Mouse (Mus musculus): ENCODE measurements around the gene Fam83f.
A peak's percentile ranks its signal among the peaks of the same experiment; 100 is the strongest.

Fam83f gene

DNA sequence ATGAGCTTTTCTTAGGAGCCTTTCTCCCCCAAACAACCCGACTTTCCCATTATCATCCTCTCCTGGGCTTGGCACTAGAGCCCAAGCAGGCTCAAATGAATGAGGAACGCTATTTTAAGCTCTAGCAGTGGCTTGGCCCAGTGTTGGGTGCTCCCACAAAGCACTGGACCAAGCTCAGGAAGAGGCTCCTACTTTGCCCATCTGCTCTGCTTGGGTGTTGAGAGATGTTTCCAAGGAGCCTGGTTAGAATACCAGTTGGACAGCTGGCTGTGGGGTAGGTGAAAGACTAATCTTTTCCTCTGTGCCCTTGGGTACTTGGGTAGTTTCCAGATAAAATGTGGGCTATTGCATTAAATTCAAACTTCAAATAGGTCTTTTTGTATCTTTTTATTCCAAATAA, 1.2 kb downstream of the Fam83f start:
- no peak for DNase-seq (ENCODE audit: low spot score)

DNA sequence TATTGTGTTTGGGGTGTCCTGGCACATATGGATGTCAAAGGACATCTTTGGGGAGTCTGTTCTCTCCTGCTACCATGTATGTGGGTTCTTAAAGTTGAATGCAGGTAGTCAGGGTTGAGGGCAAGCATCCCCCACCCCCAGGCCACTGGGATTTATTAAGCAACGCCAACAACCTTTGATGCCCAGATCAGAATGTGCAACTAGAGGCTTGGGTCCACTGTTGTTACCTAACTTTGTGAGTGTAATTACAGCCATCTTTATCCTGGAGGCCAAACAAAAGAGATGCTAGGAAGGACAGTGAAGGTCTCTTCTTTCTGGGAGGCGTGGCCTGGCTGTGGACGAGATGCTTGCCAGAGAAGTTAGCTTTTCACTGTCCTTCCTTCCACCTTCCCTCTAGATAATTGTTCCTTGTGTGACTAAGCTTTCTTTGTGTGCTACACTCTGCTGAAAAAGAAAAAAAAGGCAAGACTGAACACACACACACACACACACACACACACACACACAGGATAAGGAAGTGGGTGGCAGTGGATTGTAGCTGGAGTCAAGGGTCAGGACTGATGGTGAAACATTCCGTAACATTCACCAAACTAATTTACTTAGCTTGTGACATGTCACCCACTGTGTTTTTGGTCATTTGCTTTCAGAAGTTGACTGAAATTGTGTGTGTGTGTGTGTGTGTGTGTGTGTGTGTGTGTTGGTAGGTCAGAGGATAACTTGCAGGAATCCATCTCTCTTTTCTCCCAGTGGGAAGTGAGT, 1.9 kb downstream of the Fam83f start:
- DNase-seq (ENCODE audit: low spot score), result no peak

DNA sequence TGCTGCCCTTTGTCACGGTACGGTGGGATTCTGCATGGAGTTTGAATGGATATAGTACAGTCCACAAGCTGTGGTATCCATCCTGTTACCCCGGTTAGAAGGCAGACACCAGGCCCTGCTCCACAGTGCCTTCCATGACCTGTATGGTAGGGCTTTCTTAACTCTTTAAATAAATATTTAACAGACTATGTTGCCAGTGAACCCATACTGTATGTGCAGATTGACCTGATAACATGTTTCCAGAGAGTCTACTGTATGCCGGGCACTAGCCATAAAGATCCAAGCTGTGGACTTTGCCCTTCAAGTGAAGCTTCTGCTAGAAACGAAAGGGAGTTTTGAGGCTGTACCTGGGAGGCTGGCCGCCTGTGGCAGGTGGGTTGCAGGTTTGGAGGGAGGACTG, 3.1 kb downstream of the Fam83f start:
- no peak for DNase-seq (ENCODE audit: low spot score)

DNA sequence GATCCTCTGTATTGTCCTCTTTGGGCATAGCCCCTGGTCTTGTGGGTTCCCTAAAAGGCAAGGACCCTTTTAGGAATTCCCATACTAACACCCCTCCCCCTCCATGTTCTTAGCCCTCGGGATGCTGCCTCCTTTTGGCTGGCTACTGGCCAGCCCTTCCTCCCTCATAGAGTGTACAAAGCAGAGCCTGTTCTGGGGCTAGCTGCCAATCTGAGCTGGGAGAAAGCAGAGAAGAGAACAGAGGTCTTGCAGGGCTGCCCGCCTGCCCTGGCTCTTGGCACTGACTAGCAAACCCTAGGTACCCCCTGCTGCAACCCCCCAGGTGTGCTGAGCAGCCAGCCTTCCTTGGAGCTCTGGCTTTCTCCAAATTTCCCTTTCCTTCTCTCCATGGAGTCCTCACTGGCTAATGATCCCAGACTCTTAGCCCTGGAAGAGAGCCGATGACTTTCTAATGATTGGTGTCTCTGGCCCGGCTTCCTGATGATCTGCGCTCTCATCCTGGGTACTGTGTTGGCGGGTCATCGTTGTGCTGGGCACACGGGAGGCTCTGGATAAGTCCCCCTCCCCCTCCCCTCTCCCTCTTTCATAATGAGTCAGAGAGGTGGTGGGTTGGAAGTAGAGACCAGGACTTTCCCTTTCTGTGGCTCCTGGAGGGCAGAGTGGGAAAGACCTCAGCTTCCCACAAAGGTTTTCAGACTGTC, 8.0 kb downstream of the Fam83f start:
- no peak for DNase-seq (ENCODE audit: low spot score)

DNA sequence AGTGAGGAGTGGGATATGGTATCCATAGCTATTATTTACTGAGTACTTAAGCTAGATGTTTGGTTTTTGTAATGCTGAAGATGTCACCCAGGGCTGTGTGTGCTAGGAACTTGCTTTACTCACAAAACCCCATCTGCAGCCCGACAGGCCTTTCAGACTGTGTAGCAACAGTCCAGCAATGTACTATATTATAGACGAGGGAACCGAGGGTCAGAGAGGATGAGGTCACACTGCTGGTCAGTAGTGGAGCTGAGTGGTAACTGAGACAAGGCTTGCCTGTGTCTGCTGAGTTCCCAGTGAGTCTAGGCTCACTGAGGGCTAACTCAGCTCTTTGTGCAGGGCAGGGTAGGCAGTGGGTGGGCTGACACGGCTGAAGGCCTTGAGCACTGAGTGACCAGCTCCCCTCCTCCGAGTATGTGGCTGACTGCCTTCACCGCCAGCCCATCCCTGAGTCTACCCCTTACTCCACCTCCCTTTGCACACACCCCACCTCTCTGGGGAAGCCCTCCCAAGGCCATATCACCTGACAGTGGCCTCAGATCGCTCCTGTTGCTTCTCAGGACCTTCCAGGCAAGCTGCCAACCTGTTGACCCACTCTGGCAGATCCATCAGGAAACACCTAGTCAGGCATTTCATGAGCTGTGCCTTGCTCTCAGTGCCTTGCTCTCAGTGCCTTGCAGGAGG, 8.8 kb downstream of the Fam83f start:
- DNase-seq (ENCODE audit: low spot score), result no peak

DNA sequence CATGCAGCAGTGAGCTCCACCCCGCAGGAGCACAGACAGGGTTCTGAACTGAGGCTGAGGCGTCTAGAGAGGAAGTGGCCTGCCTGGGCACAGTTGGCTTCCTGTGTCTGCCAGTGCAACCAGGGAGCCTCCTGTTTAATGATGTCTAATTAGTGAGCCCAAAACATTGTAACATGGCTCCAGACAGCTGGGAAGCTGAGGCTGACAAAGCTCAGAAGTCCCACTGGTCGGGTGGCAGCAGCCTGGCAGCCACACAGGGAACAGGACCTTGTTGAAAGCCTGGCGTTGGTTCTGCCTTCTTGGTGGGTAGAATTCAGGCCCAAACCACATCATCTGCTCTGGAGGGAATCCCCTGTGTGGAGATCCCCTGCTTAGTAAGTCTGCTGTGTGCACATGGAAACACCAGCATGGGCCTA, 9.8 kb downstream of the Fam83f start:
- no peak for DNase-seq (ENCODE audit: low spot score)

DNA sequence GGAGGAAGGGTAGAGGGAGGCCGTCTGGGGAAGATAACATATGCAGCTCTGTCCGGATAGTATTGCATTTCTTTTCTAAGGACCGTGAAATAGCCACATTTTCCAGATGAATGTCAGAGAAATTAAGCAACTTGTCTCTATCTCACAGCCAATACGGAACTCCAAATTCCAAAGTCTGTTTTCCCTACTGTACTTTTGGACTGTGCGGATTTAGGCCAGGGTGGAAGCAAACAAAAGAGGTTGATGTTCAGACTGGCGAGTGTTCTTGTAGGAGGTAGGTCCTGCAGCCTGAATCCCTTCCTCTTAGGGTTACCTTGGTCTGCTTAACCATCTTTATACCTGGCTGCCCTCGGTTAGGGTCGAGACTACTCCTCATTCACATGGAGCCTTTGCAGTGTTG, 10.7 kb downstream of the Fam83f start:
- no peak for DNase-seq (ENCODE audit: low spot score)

DNA sequence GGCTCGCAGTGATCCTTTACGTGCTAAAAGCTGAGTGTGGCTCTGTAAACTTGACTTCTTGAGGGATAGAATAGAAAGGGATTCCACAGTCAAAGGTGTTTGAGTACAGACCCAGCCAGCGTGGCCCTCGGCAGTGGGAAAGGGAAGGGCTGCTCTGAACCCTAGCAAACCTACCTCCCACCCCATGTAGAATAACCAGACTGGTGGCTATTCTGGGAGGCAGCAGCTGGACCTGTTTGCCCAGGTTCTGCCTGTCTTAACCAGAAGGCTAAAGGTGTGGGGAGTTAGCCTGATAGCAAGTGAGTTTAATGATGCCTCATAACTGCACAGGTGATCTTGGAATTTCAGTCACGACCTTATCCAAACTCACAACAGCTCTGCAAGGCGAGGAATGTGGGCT, 11.5 kb downstream of the Fam83f start:
- no peak for DNase-seq (ENCODE audit: low spot score)

DNA sequence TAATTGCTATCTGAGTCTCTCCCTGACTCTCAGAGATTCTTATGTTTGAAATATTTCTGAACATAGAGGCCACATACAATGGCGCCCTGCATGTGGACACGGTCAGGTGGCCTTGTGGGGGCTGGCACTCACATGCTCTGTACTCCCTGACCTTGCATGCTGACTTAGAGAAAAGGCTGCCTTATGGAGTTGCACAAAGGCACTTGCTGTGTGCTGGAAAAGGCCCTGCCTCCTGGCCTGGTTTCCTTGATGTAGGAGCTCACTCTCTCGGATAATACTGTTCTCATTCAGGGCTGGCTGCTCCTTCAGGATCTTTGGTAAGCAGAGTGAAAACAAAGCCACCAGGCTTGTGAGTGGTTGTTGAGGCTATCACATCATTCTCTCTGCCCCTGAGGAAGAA, 12.3 kb downstream of the Fam83f start:
- DNase-seq (ENCODE audit: low spot score), result no peak

DNA sequence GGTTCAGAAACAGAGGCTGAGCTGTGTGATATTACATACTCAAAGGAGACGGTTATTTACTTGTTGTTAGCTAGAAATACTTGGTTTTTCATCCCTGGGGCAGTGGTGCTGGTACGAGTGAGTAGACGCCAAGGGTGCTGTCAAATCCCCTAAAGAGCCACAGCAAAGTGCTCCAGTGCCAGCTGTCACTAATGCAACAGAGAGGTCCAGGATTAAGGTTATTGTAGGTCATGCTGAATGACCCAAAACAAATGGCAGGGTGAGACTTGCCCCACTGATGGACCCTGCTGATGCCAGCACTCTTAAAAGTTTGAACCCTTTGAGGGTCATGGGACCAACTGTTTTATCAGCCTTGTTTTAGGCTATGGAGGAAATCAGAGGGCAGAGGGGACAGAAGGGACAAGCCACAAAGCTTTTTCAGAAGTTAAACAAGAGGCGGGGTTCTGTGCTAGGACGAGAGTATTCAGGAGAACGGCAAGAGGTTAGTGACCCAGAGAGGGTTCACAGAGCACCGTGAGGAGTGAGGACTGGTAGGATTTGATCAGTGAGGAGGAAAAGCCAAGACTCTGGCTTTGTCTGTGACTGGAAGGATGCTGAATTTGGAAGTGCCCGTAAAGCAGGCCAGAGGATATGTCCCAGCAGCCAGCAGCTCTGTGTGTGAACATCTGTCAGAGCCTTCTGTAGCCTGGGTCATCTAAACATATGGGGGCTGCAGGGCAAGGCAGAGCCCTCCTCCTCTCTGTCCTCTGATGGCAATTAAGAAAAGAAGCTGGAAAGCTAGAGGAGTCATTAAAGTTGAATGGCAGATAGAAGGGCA, 13.3 kb downstream of the Fam83f start:
- no peak for DNase-seq (ENCODE audit: low spot score)

DNA sequence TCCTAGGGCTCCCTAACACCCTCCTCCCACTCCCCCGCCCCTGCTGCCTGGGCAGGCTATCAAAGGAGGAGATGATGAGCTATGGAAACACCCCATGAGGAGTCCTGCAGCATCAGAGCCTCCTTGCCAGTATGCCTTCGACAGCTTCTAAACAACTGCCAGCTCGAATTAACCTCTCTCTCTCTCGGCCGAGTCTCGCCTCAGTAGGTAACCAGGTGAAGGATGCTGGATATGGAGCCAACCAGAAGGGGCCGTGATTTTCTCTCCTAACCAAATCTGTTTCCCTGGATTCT, 13.9 kb downstream of the Fam83f start:
- DNase-seq (ENCODE audit: low spot score), result no peak

DNA sequence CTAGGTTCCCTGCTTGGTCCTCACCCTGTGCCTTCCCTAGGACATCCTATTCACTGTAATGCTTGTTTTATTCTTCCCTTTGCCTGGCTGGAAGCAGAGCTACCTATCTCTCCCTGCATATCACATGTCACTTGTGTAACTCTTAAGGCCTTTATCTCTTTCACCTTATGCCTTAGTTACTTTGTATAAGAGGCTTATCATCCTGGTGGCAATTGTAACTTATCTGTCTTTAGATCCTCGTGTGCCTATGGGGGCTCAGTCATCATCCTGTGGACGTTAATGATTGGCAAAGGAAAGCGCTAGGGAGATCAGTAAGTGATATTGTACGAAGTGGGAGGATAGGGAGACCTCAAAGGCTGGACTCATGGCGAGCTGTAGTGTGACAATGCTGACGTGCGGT, 16.9 kb downstream of the Fam83f start:
- no peak for DNase-seq (ENCODE audit: low spot score)

DNA sequence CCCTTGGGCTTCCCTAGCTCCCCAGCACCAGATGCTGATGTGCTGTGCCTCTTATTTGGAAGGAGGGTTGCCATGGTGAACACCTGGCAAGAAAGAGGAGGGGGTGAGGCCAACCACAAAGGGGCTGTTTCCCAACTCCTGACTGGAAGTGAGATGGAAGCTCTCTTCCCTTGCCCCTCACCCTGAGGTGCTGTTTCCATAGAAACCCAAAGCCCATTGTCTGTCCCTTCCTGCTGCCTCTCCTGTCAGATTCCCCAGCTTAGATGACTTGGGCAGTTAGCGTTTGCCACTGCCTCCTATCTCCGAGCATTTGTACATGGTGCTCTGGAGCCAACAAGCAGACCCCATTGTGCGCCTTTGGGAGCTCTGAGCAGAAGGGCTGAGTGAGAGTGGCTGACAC, 21.8 kb downstream of the Fam83f start:
- no peak for DNase-seq (ENCODE audit: low spot score)

DNA sequence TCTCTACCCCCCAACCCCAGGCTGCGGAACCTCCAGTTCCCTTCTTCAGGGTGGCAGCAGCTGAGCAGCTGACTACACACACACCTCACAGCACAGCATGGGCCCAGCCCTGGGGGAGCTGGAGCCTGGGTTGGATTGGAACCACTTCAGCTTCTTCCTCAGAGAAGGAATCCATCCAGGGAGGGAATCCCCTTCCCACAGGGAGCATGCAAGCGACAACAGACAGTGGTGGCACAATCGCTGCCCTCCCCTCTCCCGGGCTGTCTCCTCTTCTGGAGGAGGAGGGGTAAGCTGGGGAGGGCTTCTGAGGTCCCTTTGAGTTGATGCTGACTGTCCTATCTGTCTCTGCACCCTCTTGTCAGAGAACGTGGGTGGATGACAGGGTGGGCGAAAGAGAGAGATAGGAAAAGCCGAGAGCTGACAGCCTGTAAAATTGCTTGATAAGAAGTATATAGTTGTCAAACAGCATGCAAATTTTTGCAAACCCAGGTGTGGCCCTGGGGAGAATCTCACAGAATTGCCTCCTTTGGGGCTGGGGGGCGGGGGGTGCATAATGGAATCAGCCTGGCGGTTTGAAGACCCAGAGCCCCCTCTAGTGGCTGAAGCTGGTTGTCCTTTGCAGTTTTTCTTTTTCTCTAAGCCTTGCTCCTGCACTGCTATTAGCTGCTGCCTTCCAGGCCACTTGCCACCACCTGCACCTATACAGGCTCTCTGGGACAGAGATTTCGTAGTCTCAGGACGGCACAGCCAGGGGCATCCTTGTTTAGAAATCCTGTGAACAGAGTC, 22.7 kb downstream of the Fam83f start:
- DNase-seq (ENCODE audit: low spot score), result no peak

DNA sequence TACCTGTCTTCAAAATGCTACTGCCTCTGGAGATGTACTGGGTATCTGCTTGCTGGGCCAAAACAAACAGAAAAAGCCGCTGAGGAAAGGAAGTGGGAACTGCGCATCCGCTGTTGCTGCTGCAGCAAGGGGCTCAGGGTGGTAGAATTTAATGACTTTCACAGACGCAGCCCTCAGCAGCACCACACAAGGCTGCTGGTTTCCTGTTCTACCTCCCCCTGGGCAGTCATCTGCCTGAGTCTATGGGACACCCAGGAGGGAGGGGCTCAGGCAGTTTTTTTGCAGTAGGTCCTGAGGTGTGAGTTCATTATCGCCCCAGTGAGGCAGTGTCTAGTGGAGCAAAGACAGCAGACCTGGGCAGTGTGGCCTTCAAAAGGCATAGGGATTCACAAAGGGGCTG, 25.9 kb downstream of the Fam83f start:
- no peak for DNase-seq (ENCODE audit: low spot score)

DNA sequence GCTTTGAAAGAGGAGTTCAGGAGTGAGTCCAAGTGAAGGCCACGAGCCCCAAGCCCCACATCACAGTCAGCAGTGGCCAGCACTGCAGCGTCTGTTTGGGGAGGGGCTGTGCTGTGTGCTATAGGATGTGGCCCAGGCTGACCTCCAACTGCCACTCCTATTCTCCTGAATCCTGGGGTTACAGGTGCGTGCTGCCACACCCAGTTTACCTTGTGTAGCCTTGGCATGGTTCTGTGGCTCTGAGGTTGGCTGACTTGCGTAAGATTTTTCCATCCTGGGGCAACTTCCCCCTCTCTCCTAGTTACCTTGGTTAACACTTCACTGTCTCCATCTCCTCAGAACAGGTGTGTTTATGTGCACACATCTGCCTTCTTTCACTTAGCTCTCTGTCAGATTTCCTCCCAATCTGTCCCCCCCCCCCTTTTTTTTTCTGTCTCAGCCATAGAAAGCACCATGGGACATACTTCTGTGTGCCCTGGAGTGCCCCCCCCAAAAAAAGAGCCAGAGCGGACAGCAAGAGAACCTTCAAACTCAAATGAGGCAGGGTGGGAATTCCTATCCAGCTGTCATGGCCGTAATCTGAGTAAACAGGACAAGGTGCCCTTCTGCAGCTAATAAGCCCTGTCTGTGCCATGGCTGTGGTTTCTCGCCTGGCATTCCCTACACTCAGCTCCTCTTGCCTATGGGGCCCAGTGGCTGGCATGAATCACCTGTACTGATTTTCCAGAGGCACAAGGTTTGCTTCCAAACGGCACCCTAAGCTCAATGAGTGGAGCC, 30.0 kb downstream of the Fam83f start:
- DNase-seq (ENCODE audit: low spot score), result no peak

DNA sequence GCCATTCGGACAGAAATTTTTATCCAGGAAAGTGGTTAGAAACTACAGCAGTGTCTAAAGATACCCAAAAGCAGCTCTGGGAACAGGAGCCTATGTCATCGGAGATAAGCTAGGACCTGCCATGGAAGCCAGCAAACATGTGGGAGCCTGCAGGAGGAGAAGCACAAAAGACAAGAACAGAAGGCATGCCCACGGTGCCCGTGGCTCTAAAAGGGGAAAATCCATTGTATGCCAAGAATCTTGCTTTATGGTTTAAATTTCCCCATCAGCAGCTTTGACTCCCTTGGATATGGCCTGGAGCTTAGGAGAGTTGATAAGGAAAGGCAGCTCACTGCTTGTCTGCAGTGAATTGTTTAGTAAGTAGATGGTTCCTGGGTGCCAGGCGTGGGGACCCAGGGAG, 31.3 kb downstream of the Fam83f start:
- DNase-seq (ENCODE audit: low spot score), result no peak

DNA sequence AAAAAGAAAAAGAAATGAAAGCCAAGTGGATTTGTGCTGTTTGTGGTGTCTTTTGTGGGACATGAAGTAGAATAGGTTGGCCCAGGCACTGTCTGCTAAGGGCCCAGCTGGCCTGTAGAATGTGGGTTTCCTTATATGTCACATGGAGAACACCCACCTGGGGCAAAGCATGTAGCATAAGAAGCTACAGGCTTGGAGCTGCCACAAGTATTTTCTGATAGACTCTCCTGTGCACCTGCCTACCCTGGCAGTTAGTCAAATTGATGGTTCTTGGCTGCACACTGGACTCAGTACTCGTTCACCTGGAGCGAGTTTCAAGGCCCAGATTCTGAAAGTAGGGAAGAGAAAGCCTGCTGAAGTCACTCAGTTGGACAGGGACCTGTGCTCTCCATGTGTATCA, 31.8 kb downstream of the Fam83f start:
- no peak for DNase-seq (ENCODE audit: low spot score)

DNA sequence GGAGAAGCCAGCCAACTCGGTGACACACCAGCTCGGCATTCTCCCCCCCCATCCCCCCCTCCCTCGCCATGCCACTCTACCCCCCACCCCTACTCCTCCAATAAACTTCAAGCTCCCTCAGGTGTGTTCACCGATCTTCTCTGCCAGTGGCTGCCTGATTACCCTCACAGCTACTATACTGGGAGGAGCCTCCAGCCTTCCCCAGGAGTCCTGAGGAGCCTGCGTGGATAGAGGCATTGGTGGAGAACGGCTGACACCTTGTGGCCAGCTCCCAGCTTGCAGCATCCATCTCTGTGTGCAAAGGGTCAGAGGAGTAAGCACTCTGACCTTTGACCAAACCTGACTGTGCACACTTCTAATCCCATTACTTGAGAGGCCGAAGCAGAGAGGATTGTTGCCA, 32.6 kb downstream of the Fam83f start:
- DNase-seq (ENCODE audit: low spot score), result peak; percentile 88

DNA sequence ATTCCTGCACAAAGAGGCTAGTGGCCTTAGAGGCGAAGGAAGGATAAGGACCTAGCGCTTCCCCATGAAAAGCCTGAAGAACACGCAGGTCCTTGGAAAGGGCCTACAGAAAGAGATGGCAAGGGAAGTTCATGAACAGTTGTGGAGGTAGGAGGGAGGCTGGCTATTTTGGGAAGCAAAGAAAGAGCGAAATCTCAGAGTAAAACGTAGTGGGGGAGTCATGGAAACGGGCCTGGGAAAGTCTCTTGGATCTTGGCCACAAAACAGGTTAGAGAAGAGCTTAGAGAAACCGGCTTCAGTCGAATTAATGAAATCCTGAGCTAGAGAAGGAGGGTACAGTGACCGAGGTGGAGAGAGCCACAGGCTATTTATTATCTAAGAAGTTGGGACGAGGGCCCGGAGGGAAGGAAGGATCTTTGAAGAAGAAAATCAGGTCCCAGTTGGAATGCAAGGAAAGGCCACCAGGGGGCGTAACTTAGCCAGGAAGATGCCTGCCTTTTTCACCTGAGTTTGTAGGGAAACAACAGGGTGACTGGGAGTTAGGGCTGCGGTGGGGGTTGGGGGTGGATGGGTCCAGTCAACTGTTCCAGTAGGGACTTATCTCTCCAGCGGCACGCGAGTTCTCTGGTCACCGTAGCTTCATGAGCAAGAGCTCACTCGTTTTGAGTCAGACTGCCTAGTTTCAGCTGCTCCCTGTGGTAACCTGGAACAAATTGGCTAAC, 34.3 kb downstream of the Fam83f start:
- peak; percentile 76 for DNase-seq (ENCODE audit: low spot score)

Measured in yolk sac, embryonic 10.5 days (tissue).